Mouse (Mus musculus): Measurements from ENCODE around the gene Tulp2.
A peak's percentile ranks its signal among the peaks of the same experiment; 100 is the strongest.

The Tulp2 gene

DNA sequence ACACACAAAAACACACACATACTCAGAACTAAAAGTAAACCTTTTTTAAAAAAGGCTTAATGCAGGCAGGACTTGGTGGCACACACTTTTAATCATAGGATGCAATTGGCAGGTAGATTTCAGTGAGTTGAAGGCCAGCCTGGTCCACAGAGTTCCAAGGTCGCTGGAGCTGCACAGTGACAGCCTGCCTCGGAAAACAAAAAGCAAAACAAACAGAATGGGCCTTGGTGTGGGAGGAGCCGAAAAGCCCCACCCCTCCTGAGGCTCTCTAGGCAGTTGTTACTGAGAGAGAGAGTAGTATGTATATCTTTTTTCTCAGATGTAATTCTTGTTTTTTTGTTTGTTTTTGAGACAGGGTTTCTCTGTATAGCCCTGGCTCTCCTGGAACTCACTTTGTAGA, 9.6 kb downstream of the Tulp2 start:
- TF ChIP-seq GATA4 (IDR thresholded peaks at IDR 0.05; ENCODE audit: insufficient replicate concordance, low read length) = no peak

DNA sequence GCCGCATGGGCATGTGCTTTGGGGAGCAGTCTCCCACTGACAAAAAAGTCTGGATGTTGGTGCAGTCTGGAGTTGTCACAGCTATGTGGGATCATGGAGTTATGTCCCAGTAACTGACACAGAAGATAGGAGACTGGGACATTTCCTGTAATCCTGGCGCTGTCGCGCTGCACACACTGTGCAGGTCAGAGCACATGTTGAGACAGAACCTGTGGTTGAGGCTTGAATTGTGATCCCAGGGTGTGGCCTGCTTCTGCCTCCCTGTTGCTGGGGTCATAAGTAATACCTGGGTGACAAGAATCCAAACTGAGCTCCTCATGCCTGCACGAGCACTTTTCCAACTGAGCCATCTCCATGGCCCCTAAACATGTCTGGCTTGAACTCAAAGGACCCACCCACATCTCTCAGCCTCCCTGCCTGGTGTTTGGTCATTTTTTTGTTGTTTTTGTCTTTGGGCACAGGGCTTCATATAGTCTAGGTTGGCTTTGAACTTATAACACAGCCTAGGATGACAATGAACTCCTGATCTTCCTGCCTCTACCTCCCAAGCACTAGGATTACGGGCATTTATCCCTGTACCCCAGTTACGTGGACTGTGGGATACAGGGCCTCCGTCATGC, 10.7 kb downstream of the Tulp2 start:
- TF ChIP-seq GATA4 (IDR thresholded peaks at IDR 0.05; ENCODE audit: insufficient replicate concordance, low read length) = no peak

DNA sequence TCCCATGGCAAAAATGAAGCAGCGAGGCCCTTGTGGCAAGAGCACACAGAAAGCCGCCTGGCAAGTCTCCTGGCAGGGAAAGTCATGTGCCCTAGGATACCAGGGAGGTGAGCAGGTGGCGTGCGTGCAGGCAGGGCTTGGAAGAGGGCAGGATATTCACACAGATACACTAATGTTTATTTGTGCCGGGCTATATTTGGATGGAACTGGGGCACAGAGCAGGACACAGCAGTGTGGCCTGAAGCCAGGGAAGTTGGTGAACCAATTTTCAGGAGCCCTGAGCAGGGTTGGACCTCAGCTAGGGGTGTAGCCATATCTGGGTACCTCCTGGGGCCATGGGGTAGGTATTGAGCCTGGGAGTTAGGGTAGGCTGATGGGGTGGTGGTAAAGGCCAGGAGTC, 11.3 kb downstream of the Tulp2 start:
- no peak for TF ChIP-seq GATA4 (IDR thresholded peaks at IDR 0.05; ENCODE audit: insufficient replicate concordance, low read length)

- no peak for TF ChIP-seq GATA4 (IDR thresholded peaks at IDR 0.05; ENCODE audit: insufficient replicate concordance, low read length)
These were observed 12.9 kb downstream of the Tulp2 start for GRCm38 (mm10) chr7:45494548-45494947.

- no peak for TF ChIP-seq GATA4 (IDR thresholded peaks at IDR 0.05; ENCODE audit: insufficient replicate concordance, low read length)
These were observed 16.8 kb downstream of the Tulp2 start for GRCm38 (mm10) chr7:45498427-45498826.

- no peak for TF ChIP-seq GATA4 (IDR thresholded peaks at IDR 0.05; ENCODE audit: insufficient replicate concordance, low read length)
These were observed 25.9 kb downstream of the Tulp2 start for GRCm38 (mm10) chr7:45507583-45507982.

GRCm38 (mm10) chr7:45508561-45508960, 26.9 kb downstream of the Tulp2 start:
- TF ChIP-seq GATA4 (IDR thresholded peaks at IDR 0.05; ENCODE audit: insufficient replicate concordance, low read length) = 0 out of 2 replicates have a peak, but pooled peaks have one; percentile 34

GRCm38 (mm10) chr7:45509181-45509882, 27.7 kb downstream of the Tulp2 start:
- TF ChIP-seq GATA4 (IDR thresholded peaks at IDR 0.05; ENCODE audit: insufficient replicate concordance, low read length) = no peak

GRCm38 (mm10) chr7:45509912-45510787, 28.5 kb downstream of the Tulp2 start, which contains the start of gene Nucb1:
TSS of gene Nucb1 (minus strand) at chr7:45510406.
- TF ChIP-seq GATA4 (IDR thresholded peaks at IDR 0.05; ENCODE audit: insufficient replicate concordance, low read length) = peak; percentile 93

DNA sequence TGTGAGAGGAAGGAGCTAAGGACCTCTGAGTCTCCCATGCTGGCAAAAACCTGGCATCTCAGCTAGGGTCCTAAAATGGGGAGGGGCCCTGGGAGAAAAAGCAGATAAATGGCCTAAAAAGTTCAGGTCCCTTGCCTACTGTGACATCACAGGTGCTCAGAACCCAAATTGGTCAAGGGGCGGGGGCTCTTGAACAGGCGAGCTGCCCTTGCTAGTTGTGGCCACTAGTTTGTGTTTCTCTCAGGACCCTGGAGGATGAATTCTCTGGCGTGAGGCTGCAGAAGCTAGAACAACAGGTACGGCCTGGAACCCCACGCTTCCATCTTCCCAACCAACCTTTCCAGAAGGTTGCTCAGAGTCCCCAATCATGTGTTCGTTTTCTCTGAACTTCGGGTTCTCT, 32.7 kb downstream of the Tulp2 start:
- TF ChIP-seq GATA4 (IDR thresholded peaks at IDR 0.05; ENCODE audit: insufficient replicate concordance, low read length) = no peak

DNA sequence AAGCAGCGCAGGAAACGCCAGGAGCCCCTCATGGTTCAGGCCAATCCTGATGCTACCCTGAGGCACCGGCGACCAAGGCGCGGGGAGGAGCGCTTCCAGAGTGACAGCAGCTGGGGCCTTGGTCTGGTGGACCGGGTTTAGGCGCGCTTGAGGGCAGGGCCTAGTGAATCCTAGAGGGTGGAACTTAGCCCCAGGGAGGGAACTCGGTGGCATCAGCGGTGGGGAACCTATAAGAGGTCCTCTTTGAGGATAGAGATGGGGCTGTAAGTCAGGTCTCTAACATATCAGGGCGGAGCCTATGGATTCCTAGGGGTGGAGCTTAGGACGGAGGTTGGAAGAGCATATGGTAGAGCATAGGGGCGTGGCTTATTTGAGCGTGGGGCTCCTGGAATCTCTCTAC, 33.8 kb downstream of the Tulp2 start:
- TF ChIP-seq GATA4 (IDR thresholded peaks at IDR 0.05; ENCODE audit: insufficient replicate concordance, low read length) = no peak

DNA sequence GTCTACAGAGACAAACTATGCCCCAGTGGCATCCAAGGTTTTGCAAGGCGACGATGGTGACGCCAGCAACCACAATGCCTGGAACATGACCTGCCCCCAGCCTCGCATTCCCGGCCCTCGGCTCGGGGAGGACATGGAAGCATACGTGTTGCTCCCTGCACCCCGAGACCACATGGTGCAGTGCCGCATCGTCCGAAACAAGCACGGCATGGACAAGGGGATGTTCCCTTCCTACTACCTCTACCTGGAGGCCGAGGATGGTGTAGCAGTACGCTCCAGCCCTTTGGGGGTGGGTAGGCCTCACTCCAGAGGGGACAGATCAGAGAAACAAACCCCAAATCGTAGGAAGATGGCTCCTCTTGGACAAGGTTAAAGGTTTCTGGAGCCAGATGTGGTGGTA, 36.9 kb downstream of the Tulp2 start:
- no peak for TF ChIP-seq GATA4 (IDR thresholded peaks at IDR 0.05; ENCODE audit: insufficient replicate concordance, low read length)

- no peak for TF ChIP-seq GATA4 (IDR thresholded peaks at IDR 0.05; ENCODE audit: insufficient replicate concordance, low read length)
These were observed 37.9 kb downstream of the Tulp2 start for GRCm38 (mm10) chr7:45519345-45520120.

- TF ChIP-seq GATA4 (IDR thresholded peaks at IDR 0.05; ENCODE audit: insufficient replicate concordance, low read length) = no peak
These were observed 38.9 kb downstream of the Tulp2 start for GRCm38 (mm10) chr7:45520605-45521004.

DNA sequence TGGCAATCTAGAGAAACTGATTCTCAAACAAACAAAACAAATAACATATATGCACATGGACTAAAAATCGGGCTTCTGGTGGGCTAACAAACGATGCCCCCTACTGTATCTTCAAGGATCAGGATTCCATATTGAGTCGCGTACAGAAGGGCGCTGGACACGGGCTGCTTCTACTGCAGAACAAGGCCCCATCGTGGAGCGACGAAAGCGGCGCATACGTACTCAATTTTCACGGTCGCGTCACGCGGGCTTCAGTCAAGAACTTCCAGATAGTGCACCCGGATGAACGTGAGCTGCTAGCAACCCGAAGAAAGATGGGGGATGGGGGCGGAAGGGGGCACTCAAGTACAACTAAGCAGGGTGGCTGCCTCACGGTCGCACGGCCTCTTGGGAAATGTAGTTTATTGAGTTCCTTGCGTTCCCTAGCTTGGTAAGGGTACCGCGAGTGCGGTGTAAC, 40.1 kb downstream of the Tulp2 start:
- TF ChIP-seq GATA4 (IDR thresholded peaks at IDR 0.05; ENCODE audit: insufficient replicate concordance, low read length) = peak; percentile 54; the same call in 1 of the 2 replicates

Measured in liver, adult (tissue).